Mouse (Mus musculus): Measurements from ENCODE around the gene Dusp10.

DNA sequence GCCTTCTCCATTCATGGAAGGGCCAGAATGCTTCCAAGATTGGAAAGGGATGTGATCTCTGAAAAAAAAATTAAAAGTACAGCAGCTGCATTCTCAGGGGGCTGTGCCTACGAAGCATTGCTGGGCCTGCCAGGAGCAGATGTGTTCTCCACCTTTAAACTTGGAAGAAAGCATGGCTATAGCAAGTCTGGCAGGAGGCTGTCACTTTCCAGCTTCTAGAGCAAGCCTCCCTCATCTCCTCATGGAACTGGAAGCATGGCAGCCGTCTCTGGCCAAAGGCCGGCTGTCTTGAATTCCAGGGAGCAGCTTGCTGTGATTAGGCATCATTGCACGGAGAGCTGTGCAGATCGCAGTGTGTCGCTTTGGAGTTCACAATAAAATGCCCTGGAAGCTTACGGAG, 104.5 kb downstream of the Dusp10 start:
- TF ChIP-seq CTCF (IDR thresholded peaks at IDR 0.05; ENCODE audit: borderline replicate concordance, extremely low read depth, insufficient read depth, insufficient read length) = no peak
- TF ChIP-seq POLR2A (IDR thresholded peaks at IDR 0.05; ENCODE audit: borderline replicate concordance, extremely low read depth, insufficient read depth, insufficient read length, poor library complexity, severe bottlenecking) = no peak

All from brain, embryonic 14.5 days (tissue).